Comparison of ENCODE assay signal across 9 mouse cellular contexts in genomic region chr11:71674319-71674718, GRCm38 (mm10).
DNase-seq lines count a peak whose midpoint lies in the region; ATAC-seq lines count a peak whose summit lies in the region.
"Had no signal": no experiment of that assay in that cellular context is flagged by ENCODE, and none has a peak within 500 bp of the region (broad histone marks: within the 10 kb centered on the region; RNA-seq: fewer than 3 reads in every experiment).

No protein-coding gene starts in this region.

- DNase-seq in hindbrain, embryonic 10.5 days (ENCODE audit: low spot score): peak; percentile 67
- peak; percentile 52 for DNase-seq in R1 (ENCODE audit: low read depth, low spot score)
- peak; percentile 69 to 71 for DNase-seq in cerebellum, postnatal 36 days
- peak; percentile 52 for DNase-seq in hindbrain, embryonic 14.5 days (ENCODE audit: low spot score)
- DNase-seq in left cerebral cortex, postnatal 25 days (ENCODE audit: low spot score in 2 of 2): peak; percentile 69 to 78
- DNase-seq in retina, embryonic 14.5 days (ENCODE audit: low spot score): peak; percentile 67

- no peaks in the 10 kb centered on the region for H3K27me3 ChIP-seq in hindbrain, embryonic 10.5 days (ENCODE audit: insufficient read depth, poor library complexity, severe bottlenecking)
- no peaks in the 10 kb centered on the region; the same call in 1 of the 2 replicates for H3K27me3 ChIP-seq in hindbrain, embryonic 16.5 days (replicated peaks; ENCODE audit: control insufficient read depth, insufficient read depth, low read length)
- H3K27me3 ChIP-seq in hindbrain, embryonic 14.5 days (ENCODE audit: control insufficient read depth, insufficient read depth, low read length): no peaks in the 10 kb centered on the region
- H3K27me3 ChIP-seq: limb, embryonic 13.5 days had no signal

- ATAC-seq in hindbrain, embryonic 16.5 days: no peak
- ATAC-seq in hindbrain, embryonic 14.5 days (ENCODE audit: low FRiP score): peak; percentile 64; the same call in 1 of the 2 replicates
- ATAC-seq in granulocyte monocyte progenitor cell, adult 5-6 weeks (replicated peaks; ENCODE audit: poor library complexity, severe bottlenecking): no peak

- WGBS in hindbrain, embryonic 10.5 days: 42% methylated on average over 5 of the region's 5 CpGs
- WGBS in hindbrain, embryonic 16.5 days: 41% methylated on average over 5 of the region's 5 CpGs
- 50% methylated on average over 5 of the region's 5 CpGs for WGBS in hindbrain, embryonic 14.5 days

- H3K36me3 ChIP-seq in hindbrain, embryonic 10.5 days: no peaks in the 10 kb centered on the region
- H3K36me3 ChIP-seq in hindbrain, embryonic 16.5 days (ENCODE audit: control insufficient read depth, insufficient read depth, low read length): no peaks in the 10 kb centered on the region
- no peaks in the 10 kb centered on the region for H3K36me3 ChIP-seq in hindbrain, embryonic 14.5 days (replicated peaks; ENCODE audit: control insufficient read depth, insufficient read depth)
- H3K36me3 ChIP-seq: limb, embryonic 13.5 days had no signal

- intact Hi-C loops in left cerebral cortex, postnatal 25 days (cut with DNase I): loop anchor here (2.0 to 10.0 kb wide), 4 partner anchors 73 to 348 kb away; partner anchors contain the start of gene Wscd1

- H3K27ac ChIP-seq in hindbrain, embryonic 10.5 days: no peak overlapping the region
- H3K27ac ChIP-seq in hindbrain, embryonic 16.5 days (ENCODE audit: low read depth, low read length): no peak overlapping the region
- H3K27ac ChIP-seq in hindbrain, embryonic 14.5 days: no peak overlapping the region
- H3K27ac ChIP-seq: limb, embryonic 13.5 days had no signal

- no peak overlapping the region for H3K4me2 ChIP-seq in hindbrain, embryonic 16.5 days (ENCODE audit: low read length)
- H3K4me2 ChIP-seq in hindbrain, embryonic 14.5 days (replicated peaks): no peak overlapping the region
- H3K4me2 ChIP-seq: limb, embryonic 13.5 days had no signal

- no peak overlapping the region for H3K9ac ChIP-seq in hindbrain, embryonic 16.5 days (ENCODE audit: low read depth, low read length)
- H3K9ac ChIP-seq in hindbrain, embryonic 14.5 days: no peak overlapping the region
- H3K9ac ChIP-seq: limb, embryonic 13.5 days had no signal

- H3K4me3 ChIP-seq in hindbrain, embryonic 10.5 days: no peak overlapping the region
- no peak overlapping the region for H3K4me3 ChIP-seq in hindbrain, embryonic 16.5 days (ENCODE audit: low read length)
- no peak overlapping the region for H3K4me3 ChIP-seq in hindbrain, embryonic 14.5 days (replicated peaks; ENCODE audit: low read length)
- H3K4me3 ChIP-seq: limb, embryonic 13.5 days had no signal

- no peaks in the 10 kb centered on the region for H3K9me3 ChIP-seq in hindbrain, embryonic 10.5 days
- no peaks in the 10 kb centered on the region for H3K9me3 ChIP-seq in hindbrain, embryonic 16.5 days (ENCODE audit: control insufficient read depth, low read length)
- H3K9me3 ChIP-seq in hindbrain, embryonic 14.5 days (ENCODE audit: control insufficient read depth, low read length): no peaks in the 10 kb centered on the region
- H3K9me3 ChIP-seq: limb, embryonic 13.5 days had no signal

- peaks cover 10% of the 10 kb centered on the region for H3K4me1 ChIP-seq in hindbrain, embryonic 10.5 days (replicated peaks)
- H3K4me1 ChIP-seq in hindbrain, embryonic 16.5 days (ENCODE audit: control insufficient read depth, insufficient read depth, low read depth, low read length): peaks cover 3% of the 10 kb centered on the region; the same call in 1 of the 2 replicates
- peaks cover 4% of the 10 kb centered on the region; the same call in 1 of the 2 replicates for H3K4me1 ChIP-seq in hindbrain, embryonic 14.5 days (replicated peaks; ENCODE audit: control insufficient read depth, insufficient read depth, low read length)
- H3K4me1 ChIP-seq: limb, embryonic 13.5 days had no signal
